Mouse (Mus musculus) myocyte (in vitro differentiated cells): Measurements from ENCODE around the gene Rnf217. TPM values are rescaled to one million over a fixed set of nuclear protein-coding genes. Genes with fewer than 3 reads are reported as not detected.

Source experiments
- H3K27me3 ChIP-seq: one replicate; pipeline ENCODE4 v1.6.1; 2011; ENCODE audit not compliant: control insufficient read depth, insufficient read depth, insufficient read length
- H3K36me3 ChIP-seq: one replicate; pipeline ENCODE4 v1.6.1; 2011; ENCODE audit not compliant: control insufficient read depth, insufficient read depth
- H3K4me2 ChIP-seq: one replicate; pipeline ENCODE4 v1.6.1; 2011; ENCODE audit warnings: low read depth, control low read depth
- H3K4me3 ChIP-seq: one replicate; pipeline ENCODE4 v1.5.1; 2011; ENCODE audit warnings: mild to moderate bottlenecking, control low read depth, moderate library complexity
- H3K79me2 ChIP-seq: one replicate; pipeline ENCODE4 v1.6.1; 2011; ENCODE audit not compliant: control insufficient read depth, insufficient read depth
- H3ac ChIP-seq: one replicate; pipeline ENCODE4 v1.6.1; 2011; ENCODE audit not compliant: control insufficient read depth, insufficient read length
- CEBPB ChIP-seq: IDR thresholded peaks from 2 replicates; pipeline ENCODE4 v1.6.1; 2011; ENCODE audit warnings: mild to moderate bottlenecking, moderate library complexity; ENCODE audit not compliant: poor library complexity, insufficient read depth, severe bottlenecking
- E2F4 ChIP-seq: IDR thresholded peaks from one replicate; pipeline ENCODE4 v1.6.1; 2011; ENCODE audit warnings: mild to moderate bottlenecking, control low read depth, moderate library complexity; ENCODE audit not compliant: insufficient read depth
- MAX ChIP-seq: IDR thresholded peaks from one replicate; pipeline ENCODE4 v1.6.1; 2011; ENCODE audit warnings: low read depth, mild to moderate bottlenecking, control low read depth
- MYOD1 ChIP-seq, 3 experiments: IDR thresholded peaks; one replicate each; pipeline ENCODE4 v1.6.1; 2011; ENCODE audit warnings: control low read depth in 2 of 3, low read depth in 2 of 3, mild to moderate bottlenecking in 2 of 3, moderate library complexity in 1 of 3; ENCODE audit not compliant: insufficient read length in 2 of 3, control insufficient read depth in 1 of 3
- MYOG ChIP-seq, 3 experiments: IDR thresholded peaks; one replicate each; pipeline ENCODE4 v1.6.1; 2011; ENCODE audit warnings: control low read depth in 2 of 3, low read depth in 2 of 3, mild to moderate bottlenecking in 2 of 3; ENCODE audit not compliant: insufficient read length in 2 of 3, control insufficient read depth in 1 of 3, insufficient read depth in 1 of 3
- POLR2A ChIP-seq: IDR thresholded peaks from one replicate; pipeline ENCODE4 v1.6.1; 2011; ENCODE audit warnings: low read depth, mild to moderate bottlenecking, control low read depth, moderate library complexity; ENCODE audit not compliant: insufficient read length
- POLR2AphosphoS2 ChIP-seq: IDR thresholded peaks from one replicate; pipeline ENCODE4 v1.6.1; 2011; ENCODE audit warnings: low read depth, control low read depth; ENCODE audit not compliant: insufficient read length
- REST ChIP-seq: IDR thresholded peaks from one replicate; pipeline ENCODE4 v1.6.1; 2011; ENCODE audit warnings: mild to moderate bottlenecking, control low read depth, moderate library complexity; ENCODE audit not compliant: insufficient read depth, insufficient read length
- SRF ChIP-seq: IDR thresholded peaks from one replicate; pipeline ENCODE4 v1.6.1; 2011; ENCODE audit warnings: low read depth; ENCODE audit not compliant: control insufficient read depth, insufficient read length
- TCF12 ChIP-seq: IDR thresholded peaks from one replicate; pipeline ENCODE4 v1.6.1; 2011; ENCODE audit warnings: mild to moderate bottlenecking, control low read depth; ENCODE audit not compliant: poor library complexity, insufficient read depth, severe bottlenecking
- TCF3 ChIP-seq: IDR thresholded peaks from one replicate; pipeline ENCODE4 v1.6.1; 2011; ENCODE audit warnings: low read depth, control low read depth; ENCODE audit not compliant: insufficient read length
- USF1 ChIP-seq: IDR thresholded peaks from one replicate; pipeline ENCODE4 v1.6.1; 2011; ENCODE audit warnings: low read depth, mild to moderate bottlenecking, control low read depth, moderate library complexity
- polyA plus RNA-seq: library from polyadenylated mRNA; unstranded; fragments of >200 nt; fragmentation: generic; extraction: Trizol; gene quantifications from one replicate; pipeline ENCODE4 v1.2.1, GENCODE M21; 2012; ENCODE audit warnings: missing spikeins

Gene Rnf217
- polyA plus RNA-seq, 1 experiment, result 5.8 TPM

DNA sequence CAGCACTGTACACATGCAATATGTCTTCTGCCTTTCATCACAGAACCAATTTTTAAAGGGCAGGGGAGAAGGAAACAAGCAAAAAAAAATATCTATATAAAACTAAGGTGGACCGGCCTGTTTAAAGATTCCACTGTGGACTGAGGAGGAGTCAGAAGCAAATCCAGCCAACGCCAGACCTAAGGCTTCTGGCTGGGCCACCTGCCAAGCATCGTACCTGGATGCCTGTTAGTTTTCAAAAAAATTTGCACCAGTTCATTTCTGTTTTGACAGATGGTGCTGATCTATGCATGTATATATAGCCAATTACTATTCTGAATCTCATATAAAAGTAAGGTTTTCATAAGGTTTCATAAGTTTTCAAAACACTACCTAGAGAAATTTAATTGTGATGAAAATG is 113.2 kb downstream of the Rnf217 start:
- H3K36me3 ChIP-seq, result peaks cover 8% of the 10 kb centered on the region
- H3K4me3 ChIP-seq, result no peak overlapping the region
- no peaks in the 10 kb centered on the region for H3K79me2 ChIP-seq
- no peaks in the 10 kb centered on the region for H3K27me3 ChIP-seq
- H3ac ChIP-seq, result no peak overlapping the region
- no peak overlapping the region for H3K4me2 ChIP-seq
- TF ChIP-seq SRF (no peak), MYOG (IDR thresholded peaks at IDR 0.05; ENCODE audit: control insufficient read depth in 1 of 3, insufficient read depth in 1 of 3, insufficient read length in 2 of 3, low read depth in 2 of 3) (no peak), MYOD1 (IDR thresholded peaks at IDR 0.05; ENCODE audit: control insufficient read depth in 1 of 3, insufficient read length in 2 of 3, low read depth in 2 of 3) (no peak), TCF12 (no peak), CEBPB (no peak), POLR2AphosphoS2 (no peak), MAX (no peak), REST (no peak), USF1 (no peak), E2F4 (no peak), TCF3 (no peak), POLR2A (no peak)

DNA sequence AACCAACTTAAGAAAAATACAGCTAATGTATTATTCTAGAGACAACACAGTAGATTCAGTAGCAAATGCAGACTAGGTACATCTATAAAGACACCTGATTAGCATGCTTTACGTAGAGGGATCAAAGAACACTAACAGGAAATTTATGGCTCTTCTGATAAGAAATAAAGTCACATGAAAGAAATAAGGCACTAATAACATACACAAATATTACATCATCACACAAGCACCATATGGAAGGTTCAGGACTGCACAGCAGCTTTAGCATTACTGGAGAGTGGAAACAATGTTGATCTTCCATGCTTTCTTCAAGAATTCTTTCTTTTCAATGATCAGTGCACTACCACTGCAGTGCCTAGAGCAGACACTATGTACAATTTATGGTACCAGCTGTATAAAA is 114.7 kb downstream of the Rnf217 start:
- Histone ChIP-seq H3K36me3 (peaks cover 19% of the 10 kb centered on the region), H3K4me3 (no peak overlapping the region), H3ac (no peak overlapping the region), H3K27me3 (no peaks in the 10 kb centered on the region), H3K4me2 (no peak overlapping the region), H3K79me2 (no peaks in the 10 kb centered on the region)
- TF ChIP-seq MYOD1 (IDR thresholded peaks at IDR 0.05; ENCODE audit: control insufficient read depth in 1 of 3, insufficient read length in 2 of 3, low read depth in 2 of 3) (no peak), REST (no peak), CEBPB (no peak), TCF3 (no peak)

DNA sequence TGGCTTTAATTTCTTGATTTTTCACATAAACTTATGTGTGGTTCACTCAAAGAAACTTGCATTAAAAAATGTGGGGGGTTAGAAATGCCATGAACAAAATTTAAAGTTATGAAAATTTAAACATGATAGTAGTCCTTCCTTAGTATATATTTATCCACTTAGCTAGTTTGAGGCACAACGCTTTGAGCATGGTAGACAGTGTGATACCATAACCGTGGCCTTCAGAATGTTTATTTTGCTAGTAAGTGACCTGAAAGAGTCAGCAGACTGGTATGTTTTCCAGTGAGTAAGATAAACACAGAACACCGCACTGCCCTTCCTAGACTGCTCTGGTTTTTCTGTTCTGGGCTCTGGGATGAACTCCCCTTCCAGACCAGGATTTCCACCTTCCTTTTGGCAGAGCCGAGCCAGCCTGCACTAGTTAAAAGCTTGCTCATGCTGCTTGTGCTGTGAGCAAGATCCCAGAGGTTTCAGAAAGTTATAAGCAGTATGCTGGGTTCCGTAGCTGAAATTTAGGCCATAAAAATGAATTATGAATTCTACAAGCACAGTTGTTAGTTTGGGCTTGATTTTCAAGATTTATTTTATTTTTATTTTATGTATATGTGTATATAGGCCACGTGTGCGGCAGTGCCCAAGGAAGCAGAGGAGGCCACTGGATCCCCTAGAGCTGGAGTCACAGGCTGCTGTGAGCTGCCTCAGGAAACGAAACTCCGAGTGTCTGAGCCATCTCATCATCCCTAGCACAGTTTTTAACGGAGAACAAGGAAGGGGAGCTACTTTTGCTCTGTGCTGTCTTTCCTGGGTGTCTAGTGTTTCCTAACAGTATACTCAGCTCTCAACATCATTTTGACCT is 141.7 kb downstream of the Rnf217 start:
- no peak for TF ChIP-seq REST
- no peak for TF ChIP-seq POLR2AphosphoS2
- TF ChIP-seq CEBPB, result no peak
- no peak for TF ChIP-seq MYOG (IDR thresholded peaks at IDR 0.05; ENCODE audit: control insufficient read depth in 1 of 3, insufficient read depth in 1 of 3, insufficient read length in 2 of 3, low read depth in 2 of 3)
- no peak for TF ChIP-seq MAX
- no peak for TF ChIP-seq USF1
- TF ChIP-seq POLR2A, result no peak
- no peak for TF ChIP-seq TCF3
- no peak for TF ChIP-seq E2F4
- TF ChIP-seq MYOD1 (IDR thresholded peaks at IDR 0.05; ENCODE audit: control insufficient read depth in 1 of 3, insufficient read length in 2 of 3, low read depth in 2 of 3), result no peak
- no peak for TF ChIP-seq SRF
- no peak for TF ChIP-seq TCF12
- no peaks in the 10 kb centered on the region for H3K27me3 ChIP-seq

DNA sequence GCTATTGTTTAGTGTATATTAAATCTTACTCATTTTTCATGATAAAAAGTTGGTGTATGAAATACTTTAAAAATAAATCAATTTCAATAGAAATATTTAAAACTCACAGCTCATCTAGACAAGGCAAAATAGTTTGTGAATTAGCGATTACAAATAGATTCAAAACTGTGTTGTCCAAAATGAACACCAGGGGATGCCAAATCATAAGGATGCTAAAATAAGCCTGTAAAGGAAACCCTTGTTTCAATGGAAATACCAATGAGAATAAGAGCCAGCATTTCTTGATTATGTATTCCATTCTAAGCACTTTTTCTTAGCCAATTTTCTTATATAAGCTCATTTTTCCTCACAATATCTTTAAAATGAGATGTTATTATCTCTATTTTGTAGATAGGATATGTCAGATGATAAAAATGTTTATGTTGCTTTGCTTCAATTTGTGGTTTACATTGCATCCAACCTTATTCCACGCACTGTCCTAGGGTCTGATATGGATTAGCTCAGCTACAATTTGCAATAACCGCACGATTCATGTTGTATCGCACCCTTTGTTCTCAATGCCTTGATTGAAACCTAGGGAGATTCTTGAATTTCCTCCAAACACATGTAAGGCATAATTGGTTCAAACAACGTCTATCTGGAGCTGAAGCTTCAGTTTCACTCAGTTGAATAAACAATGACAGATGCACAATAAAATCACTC is 143.0 kb downstream of the Rnf217 start:
- H3K27me3 ChIP-seq, result no peaks in the 10 kb centered on the region

More for the DNA sequence above, 141.7 kb downstream of the Rnf217 start:
- peak overlapping the region; percentile 58 for H3K4me2 ChIP-seq
- no peak overlapping the region for H3K4me3 ChIP-seq
- no peaks in the 10 kb centered on the region for H3K79me2 ChIP-seq
- H3K36me3 ChIP-seq, result no peaks in the 10 kb centered on the region
- no peak overlapping the region for H3ac ChIP-seq

More for the DNA sequence above, 143.0 kb downstream of the Rnf217 start:
- Histone ChIP-seq H3K4me2 (peak overlapping the region; percentile 4), H3K36me3 (no peaks in the 10 kb centered on the region), H3ac (no peak overlapping the region), H3K4me3 (no peak overlapping the region), H3K79me2 (no peaks in the 10 kb centered on the region)
- TF ChIP-seq TCF3, result no peak
- TF ChIP-seq MYOD1 (IDR thresholded peaks at IDR 0.05; ENCODE audit: control insufficient read depth in 1 of 3, insufficient read length in 2 of 3, low read depth in 2 of 3), result no peak
- TF ChIP-seq POLR2AphosphoS2, result no peak
- TF ChIP-seq SRF, result no peak
- TF ChIP-seq E2F4, result no peak
- TF ChIP-seq MAX, result no peak
- TF ChIP-seq CEBPB, result no peak
- TF ChIP-seq TCF12, result no peak
- TF ChIP-seq POLR2A, result no peak
- no peak for TF ChIP-seq MYOG (IDR thresholded peaks at IDR 0.05; ENCODE audit: control insufficient read depth in 1 of 3, insufficient read depth in 1 of 3, insufficient read length in 2 of 3, low read depth in 2 of 3)
- no peak for TF ChIP-seq REST
- no peak for TF ChIP-seq USF1
